Mouse (Mus musculus): ENCODE data around the gene Lct. TPM values are rescaled to one million over a fixed set of nuclear protein-coding genes. Genes with fewer than 3 reads are reported as not detected.

The Lct gene
- polyA plus RNA-seq, 1 experiment from 2014 or later = 0.34 TPM

- H3K9me3 ChIP-seq = no peaks in the 10 kb centered on the region
- H3K36me3 ChIP-seq = peaks cover 6% of the 10 kb centered on the region; the same call in 1 of the 2 replicates
- peaks cover 8% of the 10 kb centered on the region for H3K4me1 ChIP-seq (replicated peaks)
- H3K4me3 ChIP-seq (replicated peaks) = peak overlapping the region; percentile 71
- no peaks in the 10 kb centered on the region for H3K27me3 ChIP-seq
- peak; percentile 96 for ATAC-seq (ENCODE audit: insufficient number of reproducible peaks, insufficient read depth, low FRiP score, low TSS enrichment, low read depth)
- under 1% methylated on average over 70 of the region's 71 CpGs for WGBS
- H3K27ac ChIP-seq = peak overlapping the region; percentile 87
- H3K9ac ChIP-seq (replicated peaks) = peak overlapping the region; percentile 81
- H3K4me2 ChIP-seq = peak overlapping the region; percentile 87
These were observed 84.0 kb downstream of the Lct start for GRCm38 (mm10) chr1:128243996-128244726.

GRCm38 (mm10) chr1:128243627-128243995 lies 84.5 kb downstream of the Lct start, which contains the start of gene Ubxn4:
TSS of gene Ubxn4 (plus strand) at chr1:128243964.
- Histone ChIP-seq H3K4me1 (replicated peaks) (peaks cover 8% of the 10 kb centered on the region), H3K4me3 (replicated peaks) (peak within 1 kb of the TSS; percentile 71), H3K27me3 (no peaks in the 10 kb centered on the region), H3K4me2 (peak within 1 kb of the TSS; percentile 87), H3K36me3 (peaks cover 10% of the 10 kb centered on the region; the same call in 1 of the 2 replicates), H3K9me3 (no peaks in the 10 kb centered on the region), H3K27ac (peak within 1 kb of the TSS; percentile 87), H3K9ac (replicated peaks) (peak within 1 kb of the TSS; percentile 81)
- peak; percentile 8; the same call in 1 of the 2 replicates for ATAC-seq (ENCODE audit: insufficient number of reproducible peaks, insufficient read depth, low FRiP score, low TSS enrichment, low read depth)
- WGBS = 10% methylated on average over 10 of the region's 10 CpGs

- no peak overlapping the region for H3K4me2 ChIP-seq
- H3K36me3 ChIP-seq = peaks cover 79% of the 10 kb centered on the region
- H3K27ac ChIP-seq = no peak overlapping the region
- H3K27me3 ChIP-seq = no peaks in the 10 kb centered on the region
- H3K9me3 ChIP-seq = no peaks in the 10 kb centered on the region
- no peaks in the 10 kb centered on the region for H3K4me1 ChIP-seq (replicated peaks)
- 97% methylated on average over 4 of the region's 4 CpGs for WGBS
- ATAC-seq (ENCODE audit: insufficient number of reproducible peaks, insufficient read depth, low FRiP score, low TSS enrichment, low read depth) = no peak
- no peak overlapping the region for H3K4me3 ChIP-seq (replicated peaks)
- H3K9ac ChIP-seq (replicated peaks) = no peak overlapping the region
These were observed 92.9 kb downstream of the Lct start for GRCm38 (mm10) chr1:128235181-128235580.

Other genes starting within 250 kb of the Lct start
- 13.8 and 14.1 TPM in 2 replicates for gene Zranb3, start 225.3 kb downstream of the Lct start, polyA plus RNA-seq (2016; fragmentation: Nextera tagmentation; extraction: Ambion mirVana)
- gene R3hdm1, start 225.0 kb downstream of the Lct start, polyA plus RNA-seq (2016; fragmentation: Nextera tagmentation; extraction: Ambion mirVana) = 75.5 and 79.1 TPM in 2 replicates
- 67.8 and 72.3 TPM in 2 replicates for gene Ubxn4, start 84.4 kb downstream of the Lct start, polyA plus RNA-seq (2016; fragmentation: Nextera tagmentation; extraction: Ambion mirVana)
- gene Mcm6, start 31.3 kb upstream of the Lct start, polyA plus RNA-seq (2016; fragmentation: Nextera tagmentation; extraction: Ambion mirVana) = 288 and 294 TPM in 2 replicates
- gene Dars, start 89.0 kb upstream of the Lct start, polyA plus RNA-seq (2016; fragmentation: Nextera tagmentation; extraction: Ambion mirVana) = 142 and 144 TPM in 2 replicates